Mouse (Mus musculus) neural tube, embryonic 10.5 days (tissue): ENCODE results near the gene Gm45234.

Experiments
- DNase-seq: peaks from one replicate; pipeline ENCODE4 v3.0.0-alpha.2; 2017; ENCODE audit warnings: low spot score; ENCODE audit errors: extremely low spot score

Gene Gm45234

GRCm38 (mm10) chr6:124767920-124768703 is 12.3 kb upstream of the Gm45234 start:
- DNase-seq: no peak

- no peak for DNase-seq
Measured at GRCm38 (mm10) chr6:124767536-124767919, 11.7 kb upstream of the Gm45234 start.

GRCm38 (mm10) chr6:124765951-124766350 is 10.1 kb upstream of the Gm45234 start:
- no peak for DNase-seq

- peak; percentile 85 for DNase-seq
Measured at GRCm38 (mm10) chr6:124759259-124759658, 3.4 kb upstream of the Gm45234 start.

- no peak for DNase-seq
Measured at GRCm38 (mm10) chr6:124758849-124759232, 3.0 kb upstream of the Gm45234 start.

- DNase-seq: no peak
Measured at GRCm38 (mm10) chr6:124757909-124758848, 2.4 kb upstream of the Gm45234 start.

- DNase-seq: no peak
Measured at GRCm38 (mm10) chr6:124757351-124757880, 1.6 kb upstream of the Gm45234 start.

- peak; percentile 87 for DNase-seq
Measured at GRCm38 (mm10) chr6:124756652-124757350, 980 bp upstream of the Gm45234 start.

- DNase-seq: no peak
Measured at GRCm38 (mm10) chr6:124755306-124755705, 515 bp downstream of the Gm45234 start.

- DNase-seq: no peak
Measured at GRCm38 (mm10) chr6:124753861-124754260, 2.0 kb downstream of the Gm45234 start.

GRCm38 (mm10) chr6:124750405-124750804 is 5.4 kb downstream of the Gm45234 start:
- no peak for DNase-seq

- no peak for DNase-seq
Measured at GRCm38 (mm10) chr6:124746654-124747632, 8.9 kb downstream of the Gm45234 start.

- no peak for DNase-seq
Measured at GRCm38 (mm10) chr6:124746296-124746605, 9.6 kb downstream of the Gm45234 start.

- peak; percentile 93 for DNase-seq
Measured at GRCm38 (mm10) chr6:124745490-124746295, 10.1 kb downstream of the Gm45234 start.

GRCm38 (mm10) chr6:124744755-124745321 is 11.0 kb downstream of the Gm45234 start:
- no peak for DNase-seq

- no peak for DNase-seq
Measured at GRCm38 (mm10) chr6:124743647-124744046, 12.2 kb downstream of the Gm45234 start.

GRCm38 (mm10) chr6:124742839-124743514 is 12.8 kb downstream of the Gm45234 start:
- no peak for DNase-seq

- no peak for DNase-seq
Measured at GRCm38 (mm10) chr6:124741842-124742241, 14.0 kb downstream of the Gm45234 start.
